Mouse (Mus musculus): ENCODE measurements around the gene Sh3gl1.
A peak's percentile ranks its signal among the peaks of the same experiment; 100 is the strongest.
"Not testable (repeated sequence)": the region's sequence is repeated elsewhere in the genome, so short reads cannot be mapped to it uniquely, and the experiment has no call there.

Sh3gl1 gene

GRCm38 (mm10) chr17:56036176-56036900 lies at the start of gene Sh3gl1:
Gene Sh3gl1, minus strand, starts transcription at chr17:56036635.
- DNase-seq (ENCODE audit: low spot score in 2 of 2) = peak; percentile 97 to 99

- peak in 1 of 2 experiments; percentile 55 for DNase-seq (ENCODE audit: low spot score in 2 of 2)
Measured at GRCm38 (mm10) chr17:56080781-56081585, 44.5 kb upstream of the Sh3gl1 start.

DNA sequence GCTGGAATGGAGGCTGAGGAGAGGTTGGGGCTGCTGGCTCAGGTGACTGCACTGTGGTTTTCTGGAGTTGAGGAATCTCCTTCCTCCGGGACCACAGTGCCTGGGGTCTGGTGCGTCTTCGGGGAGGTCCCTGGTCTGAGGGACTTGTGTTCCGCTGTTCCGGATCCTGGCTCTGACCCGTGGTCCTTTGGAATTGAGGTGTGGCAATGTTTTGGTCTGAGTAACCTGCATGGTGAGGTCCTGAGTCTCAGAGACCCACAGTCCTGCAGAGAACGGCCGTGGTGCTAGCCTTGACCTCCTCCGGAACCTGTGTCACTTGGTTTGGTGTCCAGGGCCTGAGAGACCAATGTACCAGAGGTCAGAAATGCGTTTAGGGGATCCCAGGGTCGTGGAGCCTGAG lies 43.5 kb upstream of the Sh3gl1 start:
- no peak for DNase-seq (ENCODE audit: low spot score in 2 of 2)

DNA sequence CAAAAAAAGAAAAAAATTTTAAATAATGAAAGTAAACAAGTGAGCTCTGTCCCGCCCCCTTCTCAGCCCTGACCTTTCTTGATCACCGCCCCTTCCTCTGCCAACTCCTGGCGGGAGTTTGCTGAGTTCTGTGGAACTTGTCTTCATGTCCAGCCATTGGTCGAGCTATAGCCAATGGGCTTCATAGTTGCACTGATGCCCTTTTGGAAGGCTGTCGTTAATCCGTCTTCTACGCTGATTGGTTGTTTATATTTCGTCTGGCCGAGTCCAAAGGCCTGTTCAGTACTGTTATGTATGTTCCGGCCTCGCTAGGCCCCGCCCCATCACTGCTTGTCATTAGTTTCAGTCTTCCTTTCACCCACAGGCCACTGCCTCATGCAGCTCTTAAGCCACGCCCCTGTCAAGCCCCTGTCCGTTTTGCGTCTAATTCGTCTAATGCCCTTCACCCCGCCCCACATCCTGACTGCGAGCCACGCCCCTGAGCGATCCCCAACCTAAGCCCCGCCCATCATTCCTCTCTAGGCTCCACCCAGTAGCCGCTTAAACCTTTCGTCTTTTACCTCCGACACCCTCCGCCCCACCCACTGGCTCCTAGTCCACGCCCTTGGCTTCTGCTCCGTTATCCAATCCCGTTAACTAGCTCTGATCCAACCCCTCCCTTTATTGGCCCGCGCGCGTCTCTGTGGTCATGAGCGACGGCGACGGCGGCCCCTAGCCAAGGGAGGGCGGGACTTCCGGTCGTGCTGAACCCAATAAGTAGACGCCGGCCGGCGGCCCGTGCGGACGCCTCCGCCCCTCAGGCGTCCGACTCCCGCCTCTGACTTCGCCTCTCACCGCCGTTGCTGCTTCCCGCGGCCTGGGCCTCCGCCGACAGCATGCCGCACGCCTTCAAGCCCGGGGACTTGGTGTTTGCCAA lies 42.7 kb upstream of the Sh3gl1 start, which contains the start of gene Hdgfl2:
Hdgfl2 (plus strand) TSS at position 755 of the 916 bp plus-strand sequence.
- DNase-seq (ENCODE audit: low spot score in 2 of 2) = peak; percentile 100

DNA sequence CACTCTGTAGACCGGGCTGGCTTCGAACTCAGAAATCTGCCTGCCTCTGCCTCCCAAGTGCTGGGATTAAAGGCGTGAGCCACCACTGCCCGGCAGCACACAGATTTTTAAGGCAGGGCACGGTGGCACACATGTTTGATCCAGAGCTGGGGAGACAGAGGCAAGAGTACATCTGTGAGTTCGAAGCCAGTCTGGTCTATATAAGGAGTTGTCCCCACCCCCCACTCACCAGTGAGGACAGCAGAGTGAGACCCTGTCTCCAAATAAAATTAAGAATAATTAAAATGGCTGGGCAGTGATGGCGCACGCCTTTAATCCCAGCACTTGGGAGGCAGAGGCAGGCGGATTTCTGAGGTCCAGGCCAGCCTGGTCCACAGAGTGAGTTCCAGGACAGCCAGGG lies 41.9 kb upstream of the Sh3gl1 start:
- not testable (repeated sequence) for DNase-seq (ENCODE audit: low spot score in 2 of 2)

GRCm38 (mm10) chr17:56077523-56077922 lies 41.1 kb upstream of the Sh3gl1 start:
- DNase-seq (ENCODE audit: low spot score in 2 of 2) = no peak

- DNase-seq (ENCODE audit: low spot score in 2 of 2) = peak; percentile 93 to 97
Measured at GRCm38 (mm10) chr17:56074827-56075208, 38.4 kb upstream of the Sh3gl1 start, which contains the start of gene Ubxn6. Gene Ubxn6, minus strand, starts transcription at chr17:56075028.

DNA sequence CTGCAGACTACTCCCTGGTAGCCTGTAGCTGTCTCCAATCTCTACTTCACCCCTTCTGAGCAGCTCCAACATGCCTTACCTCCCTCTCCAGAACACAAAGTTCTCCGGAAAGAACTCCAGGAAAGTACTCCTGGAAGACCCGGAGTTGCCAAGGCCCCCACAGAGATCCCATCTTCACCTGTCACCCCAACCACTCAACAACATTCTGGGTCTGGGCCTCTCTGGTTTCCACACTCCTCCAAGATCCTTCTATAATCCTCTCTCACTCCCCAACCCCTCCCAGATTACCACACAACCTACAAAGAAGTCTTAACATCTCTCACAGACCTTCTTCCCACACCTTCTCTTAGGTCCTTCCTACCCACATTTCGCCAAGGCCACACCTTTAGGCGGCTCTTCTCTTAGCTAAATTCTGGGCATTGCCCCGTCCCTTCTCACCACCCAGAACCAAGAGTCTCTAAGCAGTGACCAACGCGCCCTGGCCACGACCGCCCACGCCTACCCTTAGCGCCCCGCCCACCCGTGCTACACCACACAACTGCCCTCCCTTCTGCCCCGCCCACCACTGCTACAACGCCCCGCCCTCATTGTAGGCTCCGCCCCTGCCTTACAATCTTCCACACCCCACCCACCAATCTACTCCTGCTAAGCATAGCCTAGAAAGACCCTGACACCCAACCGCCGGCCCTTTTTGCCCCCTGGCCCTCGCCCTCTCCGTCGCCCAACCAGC lies 37.8 kb upstream of the Sh3gl1 start:
- DNase-seq (ENCODE audit: low spot score in 2 of 2) = peak in 1 of 2 experiments; percentile 67

- DNase-seq (ENCODE audit: low spot score in 2 of 2) = no peak
Measured at GRCm38 (mm10) chr17:56072243-56072642, 35.8 kb upstream of the Sh3gl1 start.

GRCm38 (mm10) chr17:56071126-56071525 lies 34.7 kb upstream of the Sh3gl1 start:
- no peak for DNase-seq (ENCODE audit: low spot score in 2 of 2)

GRCm38 (mm10) chr17:56069066-56069465 lies 32.6 kb upstream of the Sh3gl1 start:
- DNase-seq (ENCODE audit: low spot score in 2 of 2) = no peak

GRCm38 (mm10) chr17:56066451-56066850 lies 30.0 kb upstream of the Sh3gl1 start:
- DNase-seq (ENCODE audit: low spot score in 2 of 2) = no peak

- not testable (repeated sequence) for DNase-seq (ENCODE audit: low spot score in 2 of 2)
Measured at GRCm38 (mm10) chr17:56065715-56066114, 29.3 kb upstream of the Sh3gl1 start.

DNA sequence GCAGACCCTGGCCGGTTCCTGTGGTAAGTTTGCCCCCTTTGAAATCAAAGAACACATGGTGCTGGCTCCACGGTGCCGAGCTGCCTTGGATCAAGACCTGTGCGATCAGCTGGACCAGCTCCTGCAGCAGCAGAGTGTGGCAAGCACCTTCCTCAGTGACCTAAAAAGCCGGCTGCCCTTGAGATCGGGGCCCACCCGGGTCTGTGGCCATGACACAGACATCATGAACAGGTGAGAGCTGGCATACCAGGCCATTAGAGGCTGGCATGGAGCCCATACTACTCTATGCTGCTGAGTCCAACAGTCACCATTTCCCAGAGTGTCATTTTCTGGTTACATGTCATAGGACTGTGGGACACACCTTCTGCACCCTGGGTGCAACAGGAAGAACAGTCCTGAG lies 25.6 kb upstream of the Sh3gl1 start:
- DNase-seq (ENCODE audit: low spot score in 2 of 2) = no peak

- no peak for DNase-seq (ENCODE audit: low spot score in 2 of 2)
Measured at GRCm38 (mm10) chr17:56057381-56058120, 21.1 kb upstream of the Sh3gl1 start.

GRCm38 (mm10) chr17:56055945-56056678 lies 19.7 kb upstream of the Sh3gl1 start:
- DNase-seq (ENCODE audit: low spot score in 2 of 2) = no peak

- no peak for DNase-seq (ENCODE audit: low spot score in 2 of 2)
Measured at GRCm38 (mm10) chr17:56054938-56055337, 18.5 kb upstream of the Sh3gl1 start.

DNA sequence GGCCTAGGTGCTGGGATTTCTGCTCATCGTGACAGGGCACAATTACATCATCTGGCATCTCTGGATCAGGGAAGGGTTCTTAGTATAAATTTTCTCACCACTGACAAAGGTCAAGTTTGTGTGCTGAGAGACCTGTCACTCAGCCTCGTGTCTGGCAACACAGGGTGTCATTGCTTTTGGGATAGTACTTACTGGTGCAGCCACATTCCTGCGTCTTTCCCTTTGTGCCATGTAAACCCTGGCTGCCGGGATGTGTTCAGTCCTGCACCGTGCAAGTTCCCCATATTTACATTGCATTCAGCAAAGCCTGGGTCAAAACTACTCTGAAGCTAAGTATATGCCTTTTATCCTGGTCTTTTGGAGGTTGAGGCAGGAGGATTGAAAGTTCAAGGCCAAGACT lies 14.9 kb upstream of the Sh3gl1 start:
- no peak for DNase-seq (ENCODE audit: low spot score in 2 of 2)

DNA sequence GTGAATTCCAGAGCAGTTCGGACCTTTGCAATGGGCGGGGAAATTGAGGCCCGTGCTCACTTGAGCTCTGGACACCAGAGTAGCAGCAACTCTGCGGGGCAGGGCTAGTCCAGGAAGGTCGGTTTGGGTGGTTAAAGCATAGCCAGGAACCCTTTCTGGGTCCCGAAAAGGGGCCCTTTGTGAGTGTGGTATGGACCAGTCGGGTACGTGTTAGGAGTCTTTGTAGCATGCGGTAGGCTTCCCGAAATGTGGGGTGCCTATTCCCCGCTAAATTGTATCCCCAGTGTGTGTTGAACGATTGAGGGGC lies 4.4 kb upstream of the Sh3gl1 start:
- no peak for DNase-seq (ENCODE audit: low spot score in 2 of 2)
